Mouse (Mus musculus): ENCODE results near the gene Acads. TPM values are rescaled to one million over a fixed set of nuclear protein-coding genes. Genes with fewer than 3 reads are reported as not detected.
"Not testable (repeated sequence)": the region's sequence is repeated elsewhere in the genome, so short reads cannot be mapped to it uniquely, and the experiment has no call there.

Acads gene
- polyA plus RNA-seq, 1 experiment, result 25.1 TPM

- DNase-seq (ENCODE audit: low read depth), result no peak
- TF ChIP-seq CTCF (IDR thresholded peaks at IDR 0.05; ENCODE audit: borderline replicate concordance, extremely low read depth, insufficient read depth, insufficient read length), result no peak
- no peak for TF ChIP-seq POLR2A (IDR thresholded peaks at IDR 0.05; ENCODE audit: borderline replicate concordance, extremely low read depth, insufficient read depth, insufficient read length, poor library complexity, severe bottlenecking)
Observed at GRCm38 (mm10) chr5:115116426-115116825, 2.7 kb downstream of the Acads start.

DNA sequence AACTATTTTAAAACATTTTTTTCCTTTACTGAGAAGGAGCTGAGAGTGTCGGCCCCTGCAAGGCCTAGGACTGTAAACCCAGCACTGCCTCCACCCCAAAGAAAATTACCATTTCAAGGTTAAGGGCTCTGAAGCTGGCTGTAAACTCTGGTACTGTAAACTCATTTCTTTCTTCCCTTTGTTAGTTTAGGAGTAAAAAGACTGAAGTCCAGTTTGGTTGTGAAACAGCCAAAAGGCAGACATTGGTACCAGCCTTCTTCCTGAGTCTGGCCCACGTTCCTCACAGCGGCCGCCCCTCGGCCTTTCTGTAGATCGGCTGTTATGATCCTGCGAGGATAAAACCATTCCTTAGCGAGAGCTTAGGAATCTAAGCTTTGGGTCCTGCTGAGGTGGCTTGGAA is 4.6 kb downstream of the Acads start:
- no peak for DNase-seq (ENCODE audit: low read depth)
- TF ChIP-seq CTCF (IDR thresholded peaks at IDR 0.05; ENCODE audit: borderline replicate concordance, extremely low read depth, insufficient read depth, insufficient read length) (no peak), POLR2A (IDR thresholded peaks at IDR 0.05; ENCODE audit: borderline replicate concordance, extremely low read depth, insufficient read depth, insufficient read length, poor library complexity, severe bottlenecking) (no peak)

DNA sequence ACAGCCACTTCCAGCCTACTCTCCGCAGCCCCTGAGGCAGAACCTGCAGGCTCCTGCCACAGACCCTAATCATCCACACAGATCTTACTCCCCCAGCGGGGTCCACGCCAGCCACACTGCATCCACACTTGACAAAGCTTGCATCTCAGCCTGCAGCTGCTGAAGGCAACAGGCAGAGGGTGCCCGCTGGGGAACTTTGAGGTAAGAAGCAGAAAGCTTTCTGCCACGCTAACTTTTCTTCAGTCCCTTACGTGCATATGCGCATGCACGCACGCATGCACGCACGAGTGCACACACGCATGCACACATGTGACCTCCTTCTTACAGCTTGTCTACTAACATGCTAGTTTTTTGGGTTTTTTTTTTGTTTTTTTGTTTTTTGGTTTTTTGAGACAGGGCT is 5.9 kb downstream of the Acads start:
- DNase-seq (ENCODE audit: low read depth), result no peak
- TF ChIP-seq POLR2A (IDR thresholded peaks at IDR 0.05; ENCODE audit: borderline replicate concordance, extremely low read depth, insufficient read depth, insufficient read length, poor library complexity, severe bottlenecking) (no peak), CTCF (IDR thresholded peaks at IDR 0.05; ENCODE audit: borderline replicate concordance, extremely low read depth, insufficient read depth, insufficient read length) (no peak)

GRCm38 (mm10) chr5:115111156-115111555 is 8.0 kb downstream of the Acads start:
- no peak for DNase-seq (ENCODE audit: low read depth)
- no peak for TF ChIP-seq POLR2A (IDR thresholded peaks at IDR 0.05; ENCODE audit: borderline replicate concordance, extremely low read depth, insufficient read depth, insufficient read length, poor library complexity, severe bottlenecking)
- TF ChIP-seq CTCF (IDR thresholded peaks at IDR 0.05; ENCODE audit: borderline replicate concordance, extremely low read depth, insufficient read depth, insufficient read length), result no peak

DNA sequence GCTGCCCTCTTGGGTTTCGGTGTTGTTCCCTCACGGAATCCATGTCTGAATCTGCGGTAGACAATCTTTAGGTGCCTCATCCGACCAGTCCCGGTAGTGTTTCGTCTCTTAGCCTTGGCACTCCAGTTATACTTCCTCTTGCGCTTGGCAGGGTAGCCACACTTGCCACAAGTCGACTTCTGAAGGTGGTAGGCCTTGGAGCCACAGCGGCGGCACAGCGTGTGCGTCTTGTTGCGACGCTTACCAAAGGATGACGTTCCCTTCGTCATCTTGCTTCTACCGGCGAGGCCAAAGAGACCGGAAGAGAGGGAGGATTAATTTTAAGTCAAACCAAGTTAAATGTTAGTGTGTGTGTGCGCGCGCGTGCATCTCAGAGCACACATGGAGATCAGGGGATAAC is 15.9 kb downstream of the Acads start:
- not testable (repeated sequence) for DNase-seq (ENCODE audit: low read depth)

GRCm38 (mm10) chr5:115102231-115102630 is 16.9 kb downstream of the Acads start:
- no peak for DNase-seq (ENCODE audit: low read depth)

DNA sequence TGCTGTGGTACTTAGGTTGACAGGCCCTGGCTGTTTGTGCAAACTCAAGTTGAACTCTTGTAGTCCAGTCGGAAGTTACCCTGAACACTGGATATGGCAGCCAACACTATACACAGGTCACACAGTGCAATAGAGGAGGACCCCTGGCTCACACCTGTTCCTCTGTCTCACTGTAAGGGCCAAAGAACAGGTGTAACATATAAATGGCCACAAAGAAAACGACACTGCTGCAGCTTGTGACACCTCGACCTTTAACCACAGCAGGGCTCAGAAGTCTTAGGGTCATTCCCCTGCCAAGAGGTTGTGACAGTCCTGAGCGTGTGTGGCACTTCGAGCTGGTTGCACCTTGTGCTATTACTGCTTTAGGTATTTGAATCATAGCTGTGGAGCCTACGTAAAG is 18.7 kb downstream of the Acads start:
- TF ChIP-seq CTCF (IDR thresholded peaks at IDR 0.05; ENCODE audit: borderline replicate concordance, extremely low read depth, insufficient read depth, insufficient read length), result no peak
- no peak for TF ChIP-seq POLR2A (IDR thresholded peaks at IDR 0.05; ENCODE audit: borderline replicate concordance, extremely low read depth, insufficient read depth, insufficient read length, poor library complexity, severe bottlenecking)
- DNase-seq (ENCODE audit: low read depth), result no peak

More at GRCm38 (mm10) chr5:115102231-115102630, 16.9 kb downstream of the Acads start:
- TF ChIP-seq POLR2A (IDR thresholded peaks at IDR 0.05; ENCODE audit: borderline replicate concordance, extremely low read depth, insufficient read depth, insufficient read length, poor library complexity, severe bottlenecking) (no peak), CTCF (IDR thresholded peaks at IDR 0.05; ENCODE audit: borderline replicate concordance, extremely low read depth, insufficient read depth, insufficient read length) (no peak)

- no peak for TF ChIP-seq POLR2A (IDR thresholded peaks at IDR 0.05; ENCODE audit: borderline replicate concordance, extremely low read depth, insufficient read depth, insufficient read length, poor library complexity, severe bottlenecking)
- no peak for TF ChIP-seq CTCF (IDR thresholded peaks at IDR 0.05; ENCODE audit: borderline replicate concordance, extremely low read depth, insufficient read depth, insufficient read length)
- DNase-seq (ENCODE audit: low read depth), result no peak
Observed at GRCm38 (mm10) chr5:115099991-115100390, 19.2 kb downstream of the Acads start.

GRCm38 (mm10) chr5:115099530-115099929 is 19.6 kb downstream of the Acads start:
- DNase-seq (ENCODE audit: low read depth), result no peak
- no peak for TF ChIP-seq CTCF (IDR thresholded peaks at IDR 0.05; ENCODE audit: borderline replicate concordance, extremely low read depth, insufficient read depth, insufficient read length)
- no peak for TF ChIP-seq POLR2A (IDR thresholded peaks at IDR 0.05; ENCODE audit: borderline replicate concordance, extremely low read depth, insufficient read depth, insufficient read length, poor library complexity, severe bottlenecking)

- TF ChIP-seq CTCF (IDR thresholded peaks at IDR 0.05; ENCODE audit: borderline replicate concordance, extremely low read depth, insufficient read depth, insufficient read length) (no peak), POLR2A (IDR thresholded peaks at IDR 0.05; ENCODE audit: borderline replicate concordance, extremely low read depth, insufficient read depth, insufficient read length, poor library complexity, severe bottlenecking) (no peak)
- DNase-seq (ENCODE audit: low read depth), result no peak
Observed at GRCm38 (mm10) chr5:115098195-115098594, 21.0 kb downstream of the Acads start, which contains the start of gene Gm10401. Gm10401 (minus strand) TSS chr5:115098295.

DNA sequence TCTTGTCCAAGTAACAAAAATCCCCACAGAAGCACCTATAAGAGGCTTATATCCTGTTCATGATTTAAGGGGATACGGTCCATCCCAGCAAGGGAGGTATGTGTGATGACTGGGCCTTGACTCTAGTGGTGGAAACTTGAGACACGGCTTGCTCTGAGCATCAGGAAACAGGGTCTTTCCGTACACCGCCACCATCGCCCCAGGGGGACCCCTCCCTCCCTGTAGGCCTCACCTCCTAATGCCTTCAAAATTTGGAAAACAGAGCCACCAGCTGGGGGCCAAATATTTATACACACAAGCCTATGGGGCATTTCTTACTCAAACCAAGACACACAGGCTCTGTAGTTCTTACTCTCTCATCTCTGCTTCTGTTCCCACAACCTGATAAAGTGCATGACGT is 27.4 kb downstream of the Acads start:
- no peak for TF ChIP-seq CTCF (IDR thresholded peaks at IDR 0.05; ENCODE audit: borderline replicate concordance, extremely low read depth, insufficient read depth, insufficient read length)
- TF ChIP-seq POLR2A (IDR thresholded peaks at IDR 0.05; ENCODE audit: borderline replicate concordance, extremely low read depth, insufficient read depth, insufficient read length, poor library complexity, severe bottlenecking), result no peak

GRCm38 (mm10) chr5:115091015-115091414 is 28.1 kb downstream of the Acads start:
- TF ChIP-seq CTCF (IDR thresholded peaks at IDR 0.05; ENCODE audit: borderline replicate concordance, extremely low read depth, insufficient read depth, insufficient read length), result no peak
- no peak for TF ChIP-seq POLR2A (IDR thresholded peaks at IDR 0.05; ENCODE audit: borderline replicate concordance, extremely low read depth, insufficient read depth, insufficient read length, poor library complexity, severe bottlenecking)
- DNase-seq (ENCODE audit: low read depth), result no peak

More for the DNA sequence above, 27.4 kb downstream of the Acads start:
- DNase-seq (ENCODE audit: low read depth), result no peak
